Mouse (Mus musculus): Measurements from ENCODE around the gene Micu2. TPM values are rescaled to one million over a fixed set of nuclear protein-coding genes. Genes with fewer than 3 reads are reported as not detected.

Gene Micu2
- polyA plus RNA-seq (2015; fragmentation: Nextera tagmentation; extraction: Ambion mirVana), result 82.5 and 85.6 TPM in 2 replicates

DNA sequence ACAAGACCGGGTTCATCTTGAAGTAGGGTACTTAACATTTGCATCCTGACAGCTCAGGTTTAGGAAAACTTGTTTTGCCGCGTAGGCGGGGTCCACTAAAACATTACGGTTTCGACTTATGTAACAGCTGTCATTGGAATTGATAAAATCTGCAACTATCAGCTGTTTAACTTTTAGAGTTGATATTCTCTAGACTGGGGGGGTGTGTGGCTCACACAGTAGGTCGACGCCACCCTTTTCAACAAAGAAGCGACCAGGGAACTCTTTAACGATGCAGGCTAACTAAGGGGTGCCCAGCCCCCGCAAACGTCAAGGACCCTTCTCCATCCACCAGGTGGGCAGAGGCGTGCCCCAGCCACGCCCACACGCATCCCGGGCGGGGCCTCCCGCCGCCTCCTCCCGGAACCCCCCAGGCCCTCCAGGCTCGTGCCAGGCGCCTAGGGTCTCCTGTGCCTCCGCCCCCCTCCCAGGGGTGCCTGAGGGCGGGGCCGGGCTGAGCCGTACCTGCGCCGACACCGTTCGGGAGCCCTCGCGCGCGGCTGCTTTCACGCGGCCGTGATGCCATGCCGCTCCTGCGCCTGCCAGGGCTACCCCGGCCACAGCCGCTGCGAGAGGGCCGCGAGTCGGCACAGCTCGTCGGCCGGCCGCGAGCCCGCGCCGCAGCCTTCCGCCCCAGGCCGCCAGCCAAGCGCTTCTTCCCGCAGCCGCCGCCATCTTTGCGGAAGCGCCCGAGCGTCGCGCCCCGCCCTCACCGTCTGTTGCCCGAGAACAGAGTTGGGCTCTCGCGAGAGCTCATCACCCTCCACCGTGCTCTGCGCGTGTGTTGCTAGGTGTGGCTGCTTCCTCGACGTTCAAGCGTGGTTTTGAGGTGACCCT, at the start of gene Micu2:
TSS of gene Micu2 (minus strand) at position 737 of the 876 bp plus-strand sequence.
- H3K27ac ChIP-seq, result peak within 1 kb of the TSS; percentile 76
- 2% methylated on average over 76 of the region's 76 CpGs for WGBS
- peak within 1 kb of the TSS; percentile 88 for H3K9ac ChIP-seq
- H3K4me3 ChIP-seq, result peak within 1 kb of the TSS; percentile 87
- H3K36me3 ChIP-seq, result no peaks in the 10 kb centered on the region
- ATAC-seq (ENCODE audit: borderline replicate concordance, extremely low read depth, low FRiP score, low TSS enrichment), result peak; percentile 95
- peaks cover 8% of the 10 kb centered on the region for H3K4me1 ChIP-seq
- peak within 1 kb of the TSS; percentile 89 for H3K4me2 ChIP-seq
- no peaks in the 10 kb centered on the region for H3K27me3 ChIP-seq
- H3K9me3 ChIP-seq, result no peaks in the 10 kb centered on the region

DNA sequence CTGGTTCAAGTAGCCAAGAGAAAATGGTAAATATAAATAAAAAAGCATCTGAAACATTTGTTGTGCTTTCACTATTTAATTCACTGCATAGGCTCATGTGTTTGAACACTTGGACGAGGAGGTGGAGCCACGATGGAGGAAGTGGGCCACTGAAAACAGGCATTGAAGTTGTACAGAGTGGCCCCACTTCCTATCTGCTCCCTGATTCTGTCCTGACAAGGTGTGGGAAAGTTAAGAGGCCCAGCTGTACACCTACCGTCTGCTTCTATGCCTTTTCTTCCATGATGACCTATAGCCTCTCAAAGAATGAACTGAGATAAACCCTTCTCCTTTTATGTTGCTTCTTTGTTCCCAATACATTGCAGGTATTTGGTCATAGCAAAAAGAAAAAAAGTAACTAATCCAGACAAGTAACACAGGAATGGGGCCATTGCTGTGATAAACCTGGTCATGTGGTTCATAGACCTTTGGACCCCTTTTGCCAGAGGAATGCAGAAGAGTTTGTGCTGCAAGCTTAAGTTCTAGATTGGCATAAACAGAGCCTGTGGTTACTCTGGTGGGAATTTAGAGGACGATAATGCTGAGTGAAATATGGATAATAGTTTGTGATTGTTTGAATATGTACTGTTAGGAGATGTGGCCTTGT, 47.7 kb upstream of the Micu2 start:
- no peak for ATAC-seq (ENCODE audit: borderline replicate concordance, extremely low read depth, low FRiP score, low TSS enrichment)
- Histone ChIP-seq H3K9ac (no peak overlapping the region), H3K4me1 (no peaks in the 10 kb centered on the region), H3K4me3 (no peak overlapping the region), H3K4me2 (no peak overlapping the region), H3K9me3 (no peaks in the 10 kb centered on the region), H3K27ac (no peak overlapping the region), H3K27me3 (no peaks in the 10 kb centered on the region), H3K36me3 (no peaks in the 10 kb centered on the region)
- 66% methylated on average over 4 of the region's 4 CpGs for WGBS

DNA sequence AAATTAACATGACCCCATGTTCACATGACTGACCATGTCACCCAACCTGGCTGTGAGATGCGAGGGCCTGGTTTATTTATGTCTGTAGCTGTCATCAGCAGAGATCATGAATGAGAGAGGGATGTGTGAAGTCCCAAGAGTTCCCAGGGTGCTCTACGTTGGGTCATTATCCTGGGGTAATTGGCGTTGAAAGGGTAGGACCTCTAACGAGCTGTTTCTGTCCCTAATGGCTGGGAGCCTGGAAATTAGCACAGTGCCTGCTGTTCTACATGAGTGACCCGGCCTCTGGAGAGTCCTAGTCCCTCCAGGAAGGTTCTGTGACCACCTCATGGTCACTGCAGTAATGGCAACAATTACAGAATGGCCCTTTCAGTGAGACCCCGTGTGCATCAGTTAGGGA, 37.1 kb upstream of the Micu2 start:
- ATAC-seq (ENCODE audit: borderline replicate concordance, extremely low read depth, low FRiP score, low TSS enrichment), result no peak
- H3K9ac ChIP-seq, result no peak overlapping the region
- no peak overlapping the region for H3K4me3 ChIP-seq
- H3K36me3 ChIP-seq, result no peaks in the 10 kb centered on the region
- no peak overlapping the region for H3K27ac ChIP-seq
- no peaks in the 10 kb centered on the region for H3K27me3 ChIP-seq
- WGBS, result 54% methylated on average over 6 of the region's 6 CpGs
- H3K4me1 ChIP-seq, result no peaks in the 10 kb centered on the region
- no peaks in the 10 kb centered on the region for H3K9me3 ChIP-seq
- no peak overlapping the region for H3K4me2 ChIP-seq

DNA sequence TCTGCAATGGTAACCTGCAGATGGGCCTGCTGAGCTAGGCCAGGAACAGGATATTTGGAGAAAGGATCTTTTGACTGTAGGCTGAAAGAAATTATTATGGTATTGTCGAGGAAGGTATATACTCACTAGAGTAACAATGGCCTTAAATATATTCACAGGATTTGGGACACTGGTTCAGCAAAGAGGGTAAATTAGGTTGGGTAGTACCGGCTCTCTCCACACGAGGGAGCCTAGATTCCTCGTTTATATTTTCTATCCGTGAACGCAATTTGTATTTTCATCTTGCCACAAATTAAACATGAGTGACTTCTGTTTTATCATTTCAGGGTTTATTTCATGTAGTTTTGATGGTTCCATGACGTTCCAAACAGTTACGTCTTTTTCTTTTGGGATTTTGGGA, 35.5 kb upstream of the Micu2 start:
- Histone ChIP-seq H3K36me3 (no peaks in the 10 kb centered on the region), H3K4me1 (no peaks in the 10 kb centered on the region), H3K27ac (no peak overlapping the region), H3K4me3 (no peak overlapping the region), H3K27me3 (no peaks in the 10 kb centered on the region), H3K9me3 (no peaks in the 10 kb centered on the region), H3K9ac (no peak overlapping the region), H3K4me2 (no peak overlapping the region)
- WGBS, result 9% methylated on average over 8 of the region's 8 CpGs
- no peak for ATAC-seq (ENCODE audit: borderline replicate concordance, extremely low read depth, low FRiP score, low TSS enrichment)

- H3K27ac ChIP-seq, result no peak overlapping the region
- H3K9ac ChIP-seq, result no peak overlapping the region
- ATAC-seq (ENCODE audit: borderline replicate concordance, extremely low read depth, low FRiP score, low TSS enrichment), result no peak
- 32% methylated on average over 2 of the region's 2 CpGs for WGBS
- no peaks in the 10 kb centered on the region for H3K9me3 ChIP-seq
- no peaks in the 10 kb centered on the region for H3K4me1 ChIP-seq
- H3K27me3 ChIP-seq, result no peaks in the 10 kb centered on the region
- H3K36me3 ChIP-seq, result no peaks in the 10 kb centered on the region
- no peak overlapping the region for H3K4me2 ChIP-seq
- H3K4me3 ChIP-seq, result no peak overlapping the region
Measured at GRCm38 (mm10) chr14:58018869-58019268, 19.8 kb upstream of the Micu2 start.

DNA sequence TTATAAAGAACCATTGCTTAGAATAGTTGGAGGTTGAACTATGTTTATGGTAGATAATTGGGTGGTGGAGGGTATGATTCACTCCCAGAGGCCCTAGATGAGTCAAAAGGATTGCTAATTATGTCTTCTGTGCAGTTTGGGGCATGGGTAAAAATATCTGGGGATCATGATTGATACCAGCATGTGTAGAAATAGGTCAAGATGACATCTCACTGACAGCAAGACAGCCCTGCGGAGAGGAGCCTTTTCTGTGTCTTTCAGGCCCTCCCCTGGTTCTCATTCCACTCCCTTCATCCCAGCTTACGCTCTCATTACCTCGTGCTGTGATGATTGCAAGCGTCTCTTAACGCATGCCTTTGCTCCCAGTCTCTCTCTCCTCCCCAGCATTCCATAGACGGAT, 4.8 kb upstream of the Micu2 start:
- ATAC-seq (ENCODE audit: borderline replicate concordance, extremely low read depth, low FRiP score, low TSS enrichment), result no peak
- Histone ChIP-seq H3K4me1 (peaks cover 4% of the 10 kb centered on the region), H3K4me3 (no peak overlapping the region), H3K27me3 (no peaks in the 10 kb centered on the region), H3K4me2 (no peak overlapping the region), H3K27ac (no peak overlapping the region), H3K9ac (no peak overlapping the region), H3K9me3 (no peaks in the 10 kb centered on the region), H3K36me3 (no peaks in the 10 kb centered on the region)
- 47% methylated on average over 6 of the region's 6 CpGs for WGBS

DNA sequence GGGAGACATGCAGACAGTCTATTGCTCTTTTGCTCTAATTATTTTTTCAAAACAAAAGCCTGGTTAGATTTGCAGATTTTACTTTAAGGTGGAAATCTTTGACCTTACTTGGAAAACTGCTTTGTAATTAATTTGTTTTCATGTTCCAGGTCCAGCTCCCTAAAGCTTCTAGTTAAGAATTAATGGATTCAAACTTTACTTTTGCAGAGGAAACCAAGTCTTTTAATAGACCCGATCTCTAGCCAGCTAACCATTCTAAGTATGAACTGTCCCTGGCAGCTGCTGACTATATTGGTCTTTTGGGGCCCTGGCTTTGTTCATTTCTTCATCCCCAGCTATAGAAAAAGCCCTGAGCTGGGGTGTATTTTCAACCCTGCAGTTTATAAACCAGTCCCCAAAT, 3.1 kb upstream of the Micu2 start:
- no peak overlapping the region for H3K27ac ChIP-seq
- H3K36me3 ChIP-seq, result no peaks in the 10 kb centered on the region
- H3K9me3 ChIP-seq, result no peaks in the 10 kb centered on the region
- H3K27me3 ChIP-seq, result no peaks in the 10 kb centered on the region
- H3K4me1 ChIP-seq, result peaks cover 8% of the 10 kb centered on the region
- H3K4me3 ChIP-seq, result no peak overlapping the region
- ATAC-seq (ENCODE audit: borderline replicate concordance, extremely low read depth, low FRiP score, low TSS enrichment), result no peak
- no peak overlapping the region for H3K4me2 ChIP-seq
- H3K9ac ChIP-seq, result no peak overlapping the region
- 77% methylated on average over 1 of the region's 1 CpGs for WGBS

DNA sequence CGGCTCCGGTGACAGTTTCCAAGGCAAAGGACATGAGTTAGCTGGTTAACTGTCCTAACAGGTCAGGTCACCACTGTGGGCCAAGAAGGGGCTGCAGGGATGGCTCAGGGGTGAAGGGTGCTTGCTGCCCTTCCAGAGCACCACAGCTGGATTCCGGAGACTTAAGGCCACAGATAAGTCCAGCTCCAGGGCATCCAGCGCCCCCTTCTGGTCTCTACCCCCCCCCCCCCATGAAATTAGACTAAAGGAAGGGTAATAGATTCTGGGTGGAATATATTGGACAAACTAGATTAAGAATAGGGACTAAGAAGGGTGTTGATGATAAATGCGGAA, 306 bp upstream of the Micu2 start:
- no peak for ATAC-seq (ENCODE audit: borderline replicate concordance, extremely low read depth, low FRiP score, low TSS enrichment)
- Histone ChIP-seq H3K36me3 (no peaks in the 10 kb centered on the region), H3K4me3 (peak overlapping the region; percentile 87), H3K9me3 (no peaks in the 10 kb centered on the region), H3K4me1 (peaks cover 8% of the 10 kb centered on the region), H3K27me3 (no peaks in the 10 kb centered on the region), H3K9ac (no peak overlapping the region), H3K27ac (no peak overlapping the region), H3K4me2 (peak overlapping the region; percentile 89)
- 34% methylated on average over 5 of the region's 5 CpGs for WGBS

- no peak for ATAC-seq (ENCODE audit: borderline replicate concordance, extremely low read depth, low FRiP score, low TSS enrichment)
- no peaks in the 10 kb centered on the region for H3K36me3 ChIP-seq
- H3K4me2 ChIP-seq, result no peak overlapping the region
- WGBS, result 46% methylated on average over 1 of the region's 1 CpGs
- no peaks in the 10 kb centered on the region for H3K27me3 ChIP-seq
- peaks cover 8% of the 10 kb centered on the region for H3K4me1 ChIP-seq
- H3K4me3 ChIP-seq, result no peak overlapping the region
- H3K9me3 ChIP-seq, result no peaks in the 10 kb centered on the region
- no peak overlapping the region for H3K27ac ChIP-seq
- no peak overlapping the region for H3K9ac ChIP-seq
Measured at GRCm38 (mm10) chr14:57997431-57997830, 1.6 kb downstream of the Micu2 start.

GRCm38 (mm10) chr14:57996210-57996609, 2.9 kb downstream of the Micu2 start:
- Histone ChIP-seq H3K4me2 (no peak overlapping the region), H3K9me3 (no peaks in the 10 kb centered on the region), H3K27ac (no peak overlapping the region), H3K4me3 (no peak overlapping the region), H3K9ac (no peak overlapping the region), H3K4me1 (peaks cover 8% of the 10 kb centered on the region), H3K36me3 (peaks cover 5% of the 10 kb centered on the region; the same call in 1 of the 2 replicates), H3K27me3 (no peaks in the 10 kb centered on the region)
- no peak for ATAC-seq (ENCODE audit: borderline replicate concordance, extremely low read depth, low FRiP score, low TSS enrichment)
- 90% methylated on average over 3 of the region's 3 CpGs for WGBS

GRCm38 (mm10) chr14:57991761-57992160, 7.3 kb downstream of the Micu2 start:
- no peaks in the 10 kb centered on the region for H3K27me3 ChIP-seq
- H3K9me3 ChIP-seq, result no peaks in the 10 kb centered on the region
- H3K27ac ChIP-seq, result no peak overlapping the region
- H3K4me3 ChIP-seq, result no peak overlapping the region
- no peak overlapping the region for H3K9ac ChIP-seq
- no peak overlapping the region for H3K4me2 ChIP-seq
- H3K36me3 ChIP-seq, result peaks cover 23% of the 10 kb centered on the region
- no peaks in the 10 kb centered on the region for H3K4me1 ChIP-seq
- ATAC-seq (ENCODE audit: borderline replicate concordance, extremely low read depth, low FRiP score, low TSS enrichment), result no peak

GRCm38 (mm10) chr14:57989162-57989561, 9.9 kb downstream of the Micu2 start:
- no peak overlapping the region for H3K4me3 ChIP-seq
- ATAC-seq (ENCODE audit: borderline replicate concordance, extremely low read depth, low FRiP score, low TSS enrichment), result no peak
- no peaks in the 10 kb centered on the region for H3K27me3 ChIP-seq
- 95% methylated on average over 2 of the region's 2 CpGs for WGBS
- no peaks in the 10 kb centered on the region for H3K4me1 ChIP-seq
- H3K9me3 ChIP-seq, result no peaks in the 10 kb centered on the region
- no peak overlapping the region for H3K4me2 ChIP-seq
- peaks cover 23% of the 10 kb centered on the region for H3K36me3 ChIP-seq
- no peak overlapping the region for H3K9ac ChIP-seq
- no peak overlapping the region for H3K27ac ChIP-seq

All from lung, embryonic 15.5 days (tissue).